Mouse (Mus musculus): ENCODE measurements around the gene Dlgap1. TPM values are rescaled to one million over a fixed set of nuclear protein-coding genes. Genes with fewer than 3 reads are reported as not detected.
A peak's percentile ranks its signal among the peaks of the same experiment; 100 is the strongest.

Gene Dlgap1
- polyA plus RNA-seq, 1 experiment from 2014 or later: 0.39 TPM

DNA sequence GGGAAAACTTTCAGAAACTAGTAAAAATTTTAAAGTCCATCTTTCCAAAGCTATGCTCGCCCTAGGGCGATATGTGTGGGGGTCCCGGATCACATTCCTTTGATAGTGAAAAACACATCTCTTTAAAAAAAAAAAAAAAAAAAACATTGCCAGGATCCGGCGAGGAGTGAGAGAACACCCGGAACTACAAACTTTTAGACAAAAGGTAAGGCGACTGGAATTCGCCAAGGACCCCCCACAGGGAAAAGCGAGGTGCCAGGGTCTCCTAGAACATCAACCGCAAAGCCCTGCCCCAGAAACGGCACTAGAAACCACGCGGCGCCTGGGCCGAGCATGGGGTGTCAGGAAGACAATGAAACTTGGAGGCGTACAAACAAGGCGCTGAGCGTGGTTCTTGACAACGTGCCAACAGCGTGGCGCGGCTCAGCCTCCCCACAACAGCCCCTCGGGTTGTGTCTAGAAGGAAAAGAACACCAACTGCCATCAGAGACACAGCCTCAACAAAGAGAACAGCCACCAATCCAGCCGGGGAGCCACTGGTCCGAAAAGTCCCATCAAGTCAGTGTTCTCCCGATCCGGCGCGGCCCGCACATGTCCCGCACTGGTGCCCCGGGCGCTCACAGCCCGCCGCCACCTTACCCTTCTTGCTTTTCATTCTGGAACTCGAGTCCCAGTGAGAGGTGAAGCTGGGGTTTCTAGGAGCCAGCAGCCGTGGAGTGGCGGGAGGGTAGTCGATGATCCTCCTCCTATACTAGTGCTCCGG is 881.5 kb downstream of the Dlgap1 start:
- Histone ChIP-seq H3K36me3 (ENCODE audit: control insufficient read depth, insufficient read depth) (no peaks in the 10 kb centered on the region), H3K9me3 (replicated peaks; ENCODE audit: control insufficient read depth, low read length) (no peaks in the 10 kb centered on the region), H3K9ac (ENCODE audit: low read length) (peak overlapping the region; percentile 79), H3K4me1 (ENCODE audit: control insufficient read depth, insufficient read depth, low read length) (peaks cover 10% of the 10 kb centered on the region), H3K4me2 (ENCODE audit: low read depth, low read length) (peak overlapping the region; percentile 99), H3K27me3 (ENCODE audit: control insufficient read depth, insufficient read depth, low read length) (no peaks in the 10 kb centered on the region), H3K4me3 (ENCODE audit: low read length) (peak overlapping the region; percentile 80), H3K27ac (ENCODE audit: low read length) (peak overlapping the region; percentile 92)
- ATAC-seq (replicated peaks; ENCODE audit: extremely low read depth, insufficient read depth, low FRiP score): no peak
- under 1% methylated on average over 40 of the region's 40 CpGs for WGBS

DNA sequence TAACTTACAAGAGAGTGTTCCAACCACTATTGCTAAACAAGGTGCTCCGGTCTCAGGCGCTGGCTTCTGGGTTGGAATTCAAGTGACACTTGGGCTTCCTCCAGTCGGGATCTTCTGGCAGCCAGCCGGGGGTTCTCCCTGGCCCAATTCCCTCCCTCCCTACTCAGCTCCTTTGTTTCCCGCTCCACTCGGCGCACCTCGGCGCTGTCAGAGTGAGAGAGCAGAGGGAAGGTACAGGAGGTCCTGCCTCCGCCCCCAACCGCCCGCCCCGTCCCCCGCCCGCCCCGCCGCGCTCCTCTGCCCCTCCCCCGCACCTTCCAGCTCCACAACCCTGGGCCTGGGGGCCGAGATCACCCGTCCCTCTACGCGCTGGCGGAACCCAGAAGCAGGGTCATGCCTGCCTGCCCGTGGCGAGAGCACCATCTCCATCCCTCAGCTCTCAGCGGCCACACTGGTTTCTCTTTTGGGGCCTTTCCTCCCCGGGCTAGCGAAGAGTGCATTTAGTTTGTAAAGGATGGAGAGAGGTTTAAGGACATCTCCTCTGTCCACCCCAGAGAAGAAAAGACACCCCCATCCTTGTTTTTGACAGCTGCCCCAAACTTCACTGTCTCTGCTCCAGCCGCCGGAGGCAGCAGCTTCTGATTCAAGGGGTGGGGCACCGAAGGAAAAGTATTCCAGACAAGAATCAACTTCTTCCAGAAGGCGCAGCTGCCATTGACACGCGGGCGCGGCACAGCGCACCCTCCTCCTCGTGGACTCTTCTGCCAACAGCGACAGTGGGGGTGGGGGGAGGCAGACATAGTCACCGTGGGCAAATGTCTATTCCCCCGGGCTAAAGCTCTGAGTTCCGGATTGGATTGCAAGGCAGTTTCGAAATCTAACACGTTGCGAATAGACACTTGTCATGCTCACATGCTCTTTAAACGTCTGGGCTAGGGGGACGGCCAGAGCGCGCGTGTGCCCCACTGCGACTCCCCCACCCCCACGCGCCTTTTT is 882.4 kb downstream of the Dlgap1 start:
- WGBS: under 1% methylated on average over 52 of the region's 54 CpGs
- no peaks in the 10 kb centered on the region for H3K9me3 ChIP-seq (replicated peaks; ENCODE audit: control insufficient read depth, low read length)
- peak overlapping the region; percentile 80 for H3K4me3 ChIP-seq (ENCODE audit: low read length)
- H3K9ac ChIP-seq (ENCODE audit: low read length): peak overlapping the region; percentile 79
- ATAC-seq (replicated peaks; ENCODE audit: extremely low read depth, insufficient read depth, low FRiP score): peak; percentile 54
- H3K4me2 ChIP-seq (ENCODE audit: low read depth, low read length): peak overlapping the region; percentile 99
- H3K27ac ChIP-seq (ENCODE audit: low read length): peak overlapping the region; percentile 92
- no peaks in the 10 kb centered on the region for H3K27me3 ChIP-seq (ENCODE audit: control insufficient read depth, insufficient read depth, low read length)
- H3K36me3 ChIP-seq (ENCODE audit: control insufficient read depth, insufficient read depth): no peaks in the 10 kb centered on the region
- H3K4me1 ChIP-seq (ENCODE audit: control insufficient read depth, insufficient read depth, low read length): peaks cover 5% of the 10 kb centered on the region

- peak overlapping the region; percentile 99 for H3K4me2 ChIP-seq (ENCODE audit: low read depth, low read length)
- H3K36me3 ChIP-seq (ENCODE audit: control insufficient read depth, insufficient read depth): no peaks in the 10 kb centered on the region
- H3K27me3 ChIP-seq (ENCODE audit: control insufficient read depth, insufficient read depth, low read length): no peaks in the 10 kb centered on the region
- peak overlapping the region; percentile 92 for H3K27ac ChIP-seq (ENCODE audit: low read length)
- WGBS: under 1% methylated on average over 29 of the region's 29 CpGs
- H3K9me3 ChIP-seq (replicated peaks; ENCODE audit: control insufficient read depth, low read length): no peaks in the 10 kb centered on the region
- peak overlapping the region; percentile 80 for H3K4me3 ChIP-seq (ENCODE audit: low read length)
- ATAC-seq (replicated peaks; ENCODE audit: extremely low read depth, insufficient read depth, low FRiP score): no peak
- peak overlapping the region; percentile 79 for H3K9ac ChIP-seq (ENCODE audit: low read length)
- H3K4me1 ChIP-seq (ENCODE audit: control insufficient read depth, insufficient read depth, low read length): peaks cover 5% of the 10 kb centered on the region
Measured at GRCm38 (mm10) chr17:70852011-70852685, 883.3 kb downstream of the Dlgap1 start.

DNA sequence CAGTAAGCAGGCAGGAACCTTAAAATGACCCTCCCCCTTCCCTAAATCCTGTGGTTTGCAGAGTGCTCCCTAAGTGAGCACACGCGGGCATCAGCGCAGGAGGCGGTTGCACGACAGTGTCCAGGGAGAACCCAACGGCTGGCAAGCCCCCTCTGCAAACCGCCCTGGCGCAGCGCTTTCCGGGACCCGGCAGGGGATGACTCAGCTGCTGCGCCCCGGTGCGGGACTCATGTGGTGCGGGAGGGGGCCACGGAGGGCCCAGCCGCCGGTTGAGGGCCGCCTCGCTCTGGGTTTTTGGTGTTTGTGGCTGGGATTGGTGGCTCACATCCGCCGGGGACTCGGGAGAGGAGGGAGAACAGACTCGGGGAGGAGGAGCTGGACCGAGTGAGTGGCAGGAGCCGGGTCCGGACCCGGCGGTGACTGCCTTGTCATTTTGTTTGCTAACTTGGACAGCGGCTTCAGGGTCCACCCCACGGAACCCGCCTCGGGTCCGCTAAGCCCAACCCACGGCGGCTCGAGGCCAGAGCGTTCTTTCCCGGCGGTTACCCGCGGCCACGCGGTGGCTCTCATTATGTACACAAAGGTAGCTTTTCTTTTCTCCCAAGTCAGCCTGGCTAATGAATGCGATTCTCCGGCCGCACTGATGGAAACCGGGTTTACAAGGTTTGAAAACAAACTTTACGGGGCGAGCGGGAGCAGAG is 884.0 kb downstream of the Dlgap1 start:
- Histone ChIP-seq H3K27ac (ENCODE audit: low read length) (peak overlapping the region; percentile 92), H3K4me3 (ENCODE audit: low read length) (peak overlapping the region; percentile 80), H3K27me3 (ENCODE audit: control insufficient read depth, insufficient read depth, low read length) (no peaks in the 10 kb centered on the region), H3K9ac (ENCODE audit: low read length) (peak overlapping the region; percentile 79), H3K36me3 (ENCODE audit: control insufficient read depth, insufficient read depth) (no peaks in the 10 kb centered on the region), H3K9me3 (replicated peaks; ENCODE audit: control insufficient read depth, low read length) (no peaks in the 10 kb centered on the region), H3K4me1 (ENCODE audit: control insufficient read depth, insufficient read depth, low read length) (peaks cover 5% of the 10 kb centered on the region), H3K4me2 (ENCODE audit: low read depth, low read length) (peak overlapping the region; percentile 99)
- peak; percentile 61 for ATAC-seq (replicated peaks; ENCODE audit: extremely low read depth, insufficient read depth, low FRiP score)
- WGBS: under 1% methylated on average over 51 of the region's 51 CpGs

DNA sequence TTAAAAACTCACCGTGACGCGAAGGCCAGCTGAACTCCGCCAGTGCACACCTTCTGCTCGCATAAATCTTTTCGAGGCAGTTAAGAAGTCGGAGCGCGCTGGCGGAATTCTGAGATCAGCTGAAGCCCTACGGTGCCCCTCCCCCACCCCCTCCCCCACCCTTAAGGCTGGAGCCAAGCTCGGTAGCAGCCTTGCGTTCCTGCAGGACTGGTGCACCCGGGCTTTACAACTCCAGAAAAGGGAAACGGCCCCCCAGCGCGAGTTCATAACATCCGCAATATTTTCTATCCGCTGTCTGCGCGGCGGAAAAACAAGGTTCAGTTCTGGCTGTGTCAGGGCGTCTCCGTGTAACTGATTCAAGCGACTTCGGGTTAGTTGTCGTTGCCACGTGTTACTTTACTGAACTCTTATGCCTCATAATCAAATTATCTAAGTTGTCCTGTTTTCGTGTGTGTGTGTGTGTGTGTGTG is 884.6 kb downstream of the Dlgap1 start, which contains the start of gene Tgif1:
Gene Tgif1 (minus strand): TSS at position 111 of the 470 bp plus-strand sequence.
- peak within 1 kb of the TSS; percentile 80 for H3K4me3 ChIP-seq (ENCODE audit: low read length)
- H3K9me3 ChIP-seq (replicated peaks; ENCODE audit: control insufficient read depth, low read length): no peaks in the 10 kb centered on the region
- H3K9ac ChIP-seq (ENCODE audit: low read length): peak within 1 kb of the TSS; percentile 79
- ATAC-seq (replicated peaks; ENCODE audit: extremely low read depth, insufficient read depth, low FRiP score): no peak
- H3K36me3 ChIP-seq (ENCODE audit: control insufficient read depth, insufficient read depth): no peaks in the 10 kb centered on the region
- H3K27ac ChIP-seq (ENCODE audit: low read length): peak within 1 kb of the TSS; percentile 92
- WGBS: under 1% methylated on average over 29 of the region's 29 CpGs
- no peaks in the 10 kb centered on the region for H3K27me3 ChIP-seq (ENCODE audit: control insufficient read depth, insufficient read depth, low read length)
- H3K4me1 ChIP-seq (ENCODE audit: control insufficient read depth, insufficient read depth, low read length): peaks cover 5% of the 10 kb centered on the region
- H3K4me2 ChIP-seq (ENCODE audit: low read depth, low read length): peak within 1 kb of the TSS; percentile 99

DNA sequence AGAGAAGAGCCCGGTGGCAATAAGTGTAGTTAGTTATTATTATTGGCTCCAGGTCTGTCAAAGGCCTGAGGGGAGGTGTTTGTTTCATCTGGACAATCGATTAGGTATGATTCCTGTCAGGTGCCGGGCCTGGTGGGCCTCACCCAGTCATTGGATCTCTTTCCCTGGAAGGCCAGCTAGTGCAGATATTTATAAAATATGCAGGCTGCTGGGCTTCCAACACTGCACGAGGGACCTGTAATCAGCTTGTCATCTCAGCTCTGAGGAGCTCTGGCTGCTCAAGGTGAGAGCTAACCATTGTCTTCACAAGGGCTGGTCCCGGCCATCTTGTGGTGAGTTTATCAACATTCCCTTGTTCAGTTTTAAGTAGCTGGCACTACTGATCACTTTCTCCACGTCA is 885.1 kb downstream of the Dlgap1 start:
- Histone ChIP-seq H3K36me3 (ENCODE audit: control insufficient read depth, insufficient read depth) (no peaks in the 10 kb centered on the region), H3K9ac (ENCODE audit: low read length) (peak overlapping the region; percentile 79), H3K27me3 (ENCODE audit: control insufficient read depth, insufficient read depth, low read length) (no peaks in the 10 kb centered on the region), H3K4me2 (ENCODE audit: low read depth, low read length) (peak overlapping the region; percentile 99), H3K4me1 (ENCODE audit: control insufficient read depth, insufficient read depth, low read length) (peaks cover 5% of the 10 kb centered on the region), H3K9me3 (replicated peaks; ENCODE audit: control insufficient read depth, low read length) (no peaks in the 10 kb centered on the region), H3K4me3 (ENCODE audit: low read length) (peak overlapping the region; percentile 80), H3K27ac (ENCODE audit: low read length) (peak overlapping the region; percentile 92)
- no peak for ATAC-seq (replicated peaks; ENCODE audit: extremely low read depth, insufficient read depth, low FRiP score)
- 33% methylated on average over 6 of the region's 6 CpGs for WGBS

DNA sequence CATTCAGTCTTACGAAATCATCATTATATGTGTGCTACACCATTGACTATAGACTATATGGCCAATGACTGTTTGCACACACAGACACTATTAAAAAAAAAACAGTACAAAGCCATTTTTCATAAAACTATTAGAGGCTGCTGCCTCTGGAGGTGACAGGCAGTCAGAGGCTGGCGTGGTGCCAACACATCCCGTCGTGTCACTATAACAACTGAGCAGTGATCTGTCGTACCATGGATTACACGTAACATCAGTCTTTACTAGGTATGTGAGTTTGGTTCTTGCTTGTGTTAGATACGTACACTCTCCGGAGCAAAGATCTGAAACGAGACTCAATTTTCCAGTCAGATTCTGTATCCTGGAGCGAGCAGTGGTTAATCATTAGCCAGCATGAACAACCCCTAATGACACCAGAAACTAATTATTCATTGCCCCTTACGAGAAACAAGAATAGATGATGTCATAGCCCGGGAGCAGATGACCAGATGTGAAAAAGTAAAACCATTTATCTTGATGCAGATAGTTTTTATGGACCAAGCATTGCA is 888.1 kb downstream of the Dlgap1 start:
- ATAC-seq (replicated peaks; ENCODE audit: extremely low read depth, insufficient read depth, low FRiP score): no peak
- WGBS: 63% methylated on average over 12 of the region's 12 CpGs

GRCm38 (mm10) chr17:70858814-70859213 is 889.9 kb downstream of the Dlgap1 start:
- no peaks in the 10 kb centered on the region for H3K36me3 ChIP-seq (ENCODE audit: control insufficient read depth, insufficient read depth)
- peaks cover 3% of the 10 kb centered on the region for H3K4me1 ChIP-seq (ENCODE audit: control insufficient read depth, insufficient read depth, low read length)
- no peak overlapping the region for H3K4me3 ChIP-seq (ENCODE audit: low read length)
- ATAC-seq (replicated peaks; ENCODE audit: extremely low read depth, insufficient read depth, low FRiP score): no peak
- 81% methylated on average over 4 of the region's 4 CpGs for WGBS
- no peak overlapping the region for H3K9ac ChIP-seq (ENCODE audit: low read length)
- no peak overlapping the region for H3K27ac ChIP-seq (ENCODE audit: low read length)
- H3K27me3 ChIP-seq (ENCODE audit: control insufficient read depth, insufficient read depth, low read length): no peaks in the 10 kb centered on the region
- H3K4me2 ChIP-seq (ENCODE audit: low read depth, low read length): no peak overlapping the region
- 0 out of 2 replicates have a peak, but pooled peaks cover 2% of the 10 kb centered on the region for H3K9me3 ChIP-seq (replicated peaks; ENCODE audit: control insufficient read depth, low read length)

More for the DNA sequence above, 888.1 kb downstream of the Dlgap1 start:
- peaks cover 5% of the 10 kb centered on the region for H3K4me1 ChIP-seq (ENCODE audit: control insufficient read depth, insufficient read depth, low read length)
- no peaks in the 10 kb centered on the region for H3K9me3 ChIP-seq (replicated peaks; ENCODE audit: control insufficient read depth, low read length)
- H3K4me2 ChIP-seq (ENCODE audit: low read depth, low read length): no peak overlapping the region
- no peak overlapping the region for H3K9ac ChIP-seq (ENCODE audit: low read length)
- no peaks in the 10 kb centered on the region for H3K36me3 ChIP-seq (ENCODE audit: control insufficient read depth, insufficient read depth)
- H3K27ac ChIP-seq (ENCODE audit: low read length): no peak overlapping the region
- no peak overlapping the region for H3K4me3 ChIP-seq (ENCODE audit: low read length)
- H3K27me3 ChIP-seq (ENCODE audit: control insufficient read depth, insufficient read depth, low read length): no peaks in the 10 kb centered on the region
